Mouse (Mus musculus): Measurements from ENCODE around the gene Ptprs.

The Ptprs gene

GRCm38 (mm10) chr17:56379281-56379834, 96.9 kb downstream of the Ptprs start:
- DNase-seq (ENCODE audit: low read depth, low spot score) = no peak

GRCm38 (mm10) chr17:56374851-56375250, 101.4 kb downstream of the Ptprs start:
- no peak for DNase-seq (ENCODE audit: low read depth, low spot score)

- DNase-seq (ENCODE audit: low read depth, low spot score) = no peak
These were observed 102.9 kb downstream of the Ptprs start for GRCm38 (mm10) chr17:56373136-56374034.

GRCm38 (mm10) chr17:56372109-56372508, 104.2 kb downstream of the Ptprs start:
- DNase-seq (ENCODE audit: low read depth, low spot score) = peak; percentile 20

GRCm38 (mm10) chr17:56371029-56371660, 105.1 kb downstream of the Ptprs start:
- no peak for DNase-seq (ENCODE audit: low read depth, low spot score)

GRCm38 (mm10) chr17:56370090-56370489, 106.2 kb downstream of the Ptprs start:
- DNase-seq (ENCODE audit: low read depth, low spot score) = no peak

GRCm38 (mm10) chr17:56368291-56368790, 107.9 kb downstream of the Ptprs start:
- DNase-seq (ENCODE audit: low read depth, low spot score) = no peak

- DNase-seq (ENCODE audit: low read depth, low spot score) = no peak
These were observed 110.3 kb downstream of the Ptprs start for GRCm38 (mm10) chr17:56365791-56366673.
